Mouse (Mus musculus) liver, embryonic 14.5 days (tissue): ENCODE results near the gene Upf2. TPM values are rescaled to one million over a fixed set of nuclear protein-coding genes. Genes with fewer than 3 reads are reported as not detected.

Experiments used
- ATAC-seq: fragments of 200-750 bp; cut with Nextera tagmentation; 2 replicates; pipeline ENCODE4 v1.8.0; 2017; ENCODE audit warnings: moderate number of reproducible peaks, mild to moderate bottlenecking, moderate library complexity; ENCODE audit not compliant: insufficient read depth
- DNase-seq, 3 experiments: peaks; one replicate each; pipeline ENCODE4 v3.0.0-alpha.2; 2012 to 2013; ENCODE audit warnings: low read depth in 3 of 3, low spot score in 3 of 3
- H3K27ac ChIP-seq: fragments of 300-500 bp; sonication (generic); 2 replicates; pipeline ENCODE4 v1.5.1; 2014; ENCODE audit warnings: moderate library complexity, mild to moderate bottlenecking, control low read depth, inconsistent platforms
- H3K27me3 ChIP-seq: fragments of 300-500 bp; sonication (generic); 2 replicates; pipeline ENCODE4 v1.6.1; 2014; ENCODE audit warnings: mild to moderate bottlenecking, low read length, moderate library complexity; ENCODE audit not compliant: control insufficient read depth, insufficient read depth
- H3K36me3 ChIP-seq: fragments of 300-500 bp; sonication (generic); replicated peaks from 2 replicates; pipeline ENCODE4 v1.6.1; 2014; ENCODE audit warnings: low read depth; ENCODE audit not compliant: control insufficient read depth, insufficient read depth
- H3K4me1 ChIP-seq, 2 experiments: fragments of 200-500 bp in 1 of 2; fragments of 300-500 bp in 1 of 2; sonication (generic) in 1 of 2; replicated peaks; 2 replicates each; pipeline ENCODE4 v1.6.1; 2012 to 2014; ENCODE audit warnings: antibody characterized with exemption in 1 of 2, inconsistent platforms in 1 of 2, low read length in 1 of 2; ENCODE audit not compliant: control insufficient read depth in 2 of 2, insufficient read depth in 2 of 2
- H3K4me2 ChIP-seq: fragments of 300-500 bp; sonication (generic); 2 replicates; pipeline ENCODE4 v1.6.1; 2014; ENCODE audit warnings: low read depth, mild to moderate bottlenecking, control low read depth, moderate library complexity
- H3K4me3 ChIP-seq, 2 experiments: fragments of 200-500 bp in 1 of 2; fragments of 300-500 bp in 1 of 2; sonication (generic) in 1 of 2; 2 replicates each; pipeline ENCODE4 v1.5.1; 2012 to 2014; ENCODE audit warnings: low read depth in 2 of 2, low read length in 2 of 2, mild to moderate bottlenecking in 2 of 2, control low read depth in 1 of 2, inconsistent platforms in 1 of 2, moderate library complexity in 1 of 2; ENCODE audit not compliant: insufficient read depth in 1 of 2
- H3K9ac ChIP-seq: fragments of 300-500 bp; sonication (generic); replicated peaks from 2 replicates; pipeline ENCODE4 v1.6.1; 2014; ENCODE audit warnings: mild to moderate bottlenecking, control low read depth, moderate library complexity
- H3K9me3 ChIP-seq: fragments of 300-500 bp; sonication (generic); 2 replicates; pipeline ENCODE4 v1.6.1; 2016; ENCODE audit warnings: low read length, mixed read lengths; ENCODE audit not compliant: control insufficient read depth
- CTCF ChIP-seq: IDR thresholded peaks from 2 replicates; pipeline ENCODE4 v1.5.1; 2016; ENCODE audit warnings: antibody characterized with exemption, low read depth, control low read depth
- EP300 ChIP-seq: IDR thresholded peaks from 2 replicates; pipeline ENCODE4 v1.6.1; 2016; ENCODE audit warnings: antibody characterized with exemption, low read depth
- WGBS: fragments of 180-500 bp; shearing (Covaris S2); extraction: QIAGEN DNeasy Blood & Tissue Kit; methylation state at CpG from one replicate; pipeline ENCODE4 v1.1.7; 2014; ENCODE audit not compliant: insufficient replicate concordance; 5-methylcytosine and 5-hydroxymethylcytosine counted together
- polyA plus RNA-seq, 2 experiments: library from polyadenylated mRNA; depleted of rRNA in 1 of 2; stranded (reverse) in 1 of 2; unstranded in 1 of 2; fragments of >200 nt; fragmentation: Nextera tagmentation in 1 of 2; extraction: Ambion mirVana in 1 of 2; gene quantifications; 2 replicates each; pipeline versions ENCODE4 v1.2.1 to v1.2.3; 2012 to 2014

Gene Upf2
- polyA plus RNA-seq, 2 experiments, result 3.8 to 6.8 TPM

- 71% methylated on average over 1 of the region's 1 CpGs for WGBS
- H3K9me3 ChIP-seq, result no peaks in the 10 kb centered on the region
- ATAC-seq (no peak), DNase-seq (no peak)
- H3K4me1 ChIP-seq, result no peaks in the 10 kb centered on the region
- no peak overlapping the region for H3K27ac ChIP-seq
- H3K9ac ChIP-seq, result no peak overlapping the region
- H3K4me3 ChIP-seq, result no peak overlapping the region
- peaks cover 4% of the 10 kb centered on the region for H3K36me3 ChIP-seq
- H3K4me2 ChIP-seq, result no peak overlapping the region
- TF ChIP-seq CTCF (no peak), EP300 (no peak)
- no peaks in the 10 kb centered on the region for H3K27me3 ChIP-seq
These were observed 91.4 kb downstream of the Upf2 start for GRCm38 (mm10) chr2:6042644-6043043.

- H3K27ac ChIP-seq, result no peak overlapping the region
- H3K36me3 ChIP-seq, result peaks cover 12% of the 10 kb centered on the region
- H3K4me1 ChIP-seq, result peaks cover 0 to 7% of the 10 kb centered on the region in 2 experiments; a peak in 2 of 4 replicates
- DNase-seq (no peak), ATAC-seq (no peak)
- H3K4me2 ChIP-seq, result no peak overlapping the region
- TF ChIP-seq EP300 (no peak), CTCF (no peak)
- no peaks in the 10 kb centered on the region for H3K27me3 ChIP-seq
- no peaks in the 10 kb centered on the region for H3K9me3 ChIP-seq
- WGBS, result 85% methylated on average over 7 of the region's 7 CpGs
- no peak overlapping the region for H3K4me3 ChIP-seq
- H3K9ac ChIP-seq, result no peak overlapping the region
These were observed 95.5 kb downstream of the Upf2 start for GRCm38 (mm10) chr2:6046796-6047195.

GRCm38 (mm10) chr2:6048570-6048969 lies 97.3 kb downstream of the Upf2 start:
- ATAC-seq (no peak), DNase-seq (no peak)
- H3K27ac ChIP-seq, result no peak overlapping the region
- TF ChIP-seq CTCF, result no peak
- TF ChIP-seq EP300, result no peak
- H3K4me2 ChIP-seq, result no peak overlapping the region
- H3K9ac ChIP-seq, result no peak overlapping the region
- H3K27me3 ChIP-seq, result no peaks in the 10 kb centered on the region
- no peak overlapping the region for H3K4me3 ChIP-seq
- peaks cover 0 to 7% of the 10 kb centered on the region in 2 experiments; a peak in 2 of 4 replicates for H3K4me1 ChIP-seq
- peaks cover 20% of the 10 kb centered on the region for H3K36me3 ChIP-seq
- H3K9me3 ChIP-seq, result no peaks in the 10 kb centered on the region
- 46% methylated on average over 4 of the region's 4 CpGs for WGBS

- H3K4me2 ChIP-seq, result no peak overlapping the region
- no peaks in the 10 kb centered on the region for H3K9me3 ChIP-seq
- H3K4me1 ChIP-seq, result peaks cover 0 to 7% of the 10 kb centered on the region in 2 experiments; a peak in 2 of 4 replicates
- no peaks in the 10 kb centered on the region for H3K27me3 ChIP-seq
- TF ChIP-seq EP300 (no peak), CTCF (no peak)
- no peak overlapping the region for H3K9ac ChIP-seq
- H3K36me3 ChIP-seq, result peaks cover 20% of the 10 kb centered on the region
- H3K4me3 ChIP-seq, result no peak overlapping the region
- WGBS, result 80% methylated on average over 3 of the region's 3 CpGs
- no peak for ATAC-seq
- no peak for DNase-seq
- no peak overlapping the region for H3K27ac ChIP-seq
These were observed 97.7 kb downstream of the Upf2 start for GRCm38 (mm10) chr2:6049018-6049417.

- WGBS, result 87% methylated on average over 11 of the region's 11 CpGs
- Histone ChIP-seq H3K4me1 (no peaks in the 10 kb centered on the region), H3K27ac (no peak overlapping the region), H3K9me3 (no peaks in the 10 kb centered on the region), H3K9ac (no peak overlapping the region), H3K27me3 (no peaks in the 10 kb centered on the region), H3K36me3 (peaks cover 23% of the 10 kb centered on the region), H3K4me3 (no peak overlapping the region), H3K4me2 (no peak overlapping the region)
- no peak for DNase-seq
- ATAC-seq, result no peak
- TF ChIP-seq CTCF (no peak), EP300 (no peak)
These were observed 104.2 kb downstream of the Upf2 start for GRCm38 (mm10) chr2:6055466-6055865.
